Mouse (Mus musculus): ENCODE results near the gene Pard3.

The Pard3 gene

DNA sequence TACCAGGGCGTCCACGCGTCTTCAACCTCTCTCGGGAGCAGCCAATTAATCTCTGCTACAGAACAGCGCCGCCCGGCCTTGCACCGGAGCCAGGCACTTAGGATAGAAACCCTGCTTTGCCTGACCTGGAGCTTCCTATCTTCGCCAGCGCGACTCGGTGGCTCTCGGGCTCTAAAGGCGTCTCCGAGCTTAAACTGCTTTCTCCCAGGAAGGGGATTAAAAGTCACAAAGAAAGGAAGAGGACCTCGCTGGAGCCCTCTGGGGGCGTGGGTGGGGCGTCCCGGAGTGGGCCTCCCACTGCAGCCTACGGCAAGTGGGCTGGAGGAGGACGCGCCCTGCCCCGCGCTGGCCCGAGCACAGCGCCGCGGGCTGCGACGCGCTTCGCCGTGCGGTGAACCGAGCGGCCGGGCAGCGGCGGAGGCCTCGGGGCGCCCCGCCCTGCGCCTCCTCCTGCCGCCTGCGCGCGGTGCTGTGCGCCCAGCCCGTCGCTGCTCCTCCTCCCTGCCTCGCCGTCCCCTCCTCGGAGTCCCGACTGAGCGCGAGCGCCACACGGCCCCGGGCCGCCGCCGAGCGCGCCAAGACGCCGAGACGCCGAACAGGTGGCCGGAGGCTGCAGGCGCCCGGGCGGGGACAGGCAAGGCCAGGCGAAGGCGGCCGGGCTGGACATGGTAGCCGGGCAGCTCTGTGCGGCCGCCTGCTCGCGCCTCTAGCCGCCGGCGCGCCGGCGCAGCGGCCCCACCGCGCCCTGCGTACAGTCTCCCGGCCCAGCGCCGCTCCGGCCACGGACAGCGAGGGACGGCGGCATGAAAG lies at the start of gene Pard3:
Pard3 (plus strand) TSS at position 343 of the 810 bp plus-strand sequence.
- DNase-seq: peak; percentile 98

- no peak for DNase-seq
Observed at GRCm38 (mm10) chr8:127021830-127022229, 41.9 kb upstream of the Pard3 start.

- no peak for DNase-seq
Observed at GRCm38 (mm10) chr8:127025256-127025717, 38.4 kb upstream of the Pard3 start.

DNA sequence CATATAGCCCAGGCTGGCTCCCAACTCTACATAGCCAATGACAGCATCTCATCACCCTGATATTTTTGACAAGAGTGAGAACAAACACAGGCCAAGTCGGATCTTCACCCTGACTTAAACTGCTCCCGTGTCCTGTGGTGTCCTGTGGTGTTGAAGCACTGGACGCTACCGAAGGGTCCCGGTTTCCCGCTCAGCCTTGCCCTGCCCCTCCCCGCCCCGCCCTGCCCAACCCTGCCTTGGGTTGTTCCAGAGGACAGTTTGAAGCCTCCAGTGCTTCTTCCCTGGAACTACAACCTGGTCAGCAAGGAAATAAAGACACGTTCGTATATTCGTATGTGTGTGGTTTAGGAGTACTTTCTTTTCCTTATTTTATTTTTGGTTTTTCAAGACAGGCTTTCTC lies 37.9 kb upstream of the Pard3 start:
- no peak for DNase-seq

- DNase-seq: no peak
Observed at GRCm38 (mm10) chr8:127031476-127031875, 32.2 kb upstream of the Pard3 start.

- DNase-seq: no peak
Observed at GRCm38 (mm10) chr8:127038928-127039327, 24.8 kb upstream of the Pard3 start.

DNA sequence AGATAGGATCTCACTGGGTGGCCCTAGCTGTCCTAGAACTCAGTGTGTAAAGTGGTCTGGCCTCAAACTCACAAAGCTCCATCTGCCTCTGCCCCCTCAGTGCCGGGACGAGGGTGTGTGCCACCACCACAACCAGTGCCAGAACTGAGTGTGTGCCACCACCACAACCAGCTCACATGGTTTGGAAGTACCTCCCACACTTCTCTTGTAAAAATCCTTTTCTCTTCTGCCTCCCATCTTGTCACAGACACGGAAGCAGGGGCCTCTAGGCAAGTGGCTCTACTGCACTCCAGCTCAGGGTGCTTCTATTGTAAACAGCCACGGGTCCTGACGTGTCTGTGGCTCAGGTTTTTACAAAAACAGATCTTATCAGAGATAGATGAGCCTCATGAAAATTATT lies 13.7 kb upstream of the Pard3 start:
- DNase-seq: peak; percentile 69

DNA sequence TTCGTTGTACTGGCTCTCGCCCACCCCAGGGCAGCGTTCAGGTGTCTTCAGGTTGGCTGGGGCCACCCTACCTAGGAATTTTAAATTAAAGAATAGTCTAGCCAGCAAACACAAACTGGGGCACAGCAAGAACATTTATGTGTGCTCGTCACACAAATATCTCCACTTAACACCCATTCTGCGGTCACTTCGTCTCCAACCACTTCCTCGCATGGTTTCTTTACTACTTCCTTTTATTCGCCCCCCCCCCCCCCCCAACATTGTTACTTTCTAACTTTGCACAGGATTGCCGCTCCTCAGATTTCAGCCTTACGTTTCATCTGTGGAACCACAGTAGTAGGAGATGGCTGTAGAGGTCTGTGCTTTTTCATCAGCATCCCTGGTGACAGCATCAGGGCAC lies 11.6 kb upstream of the Pard3 start:
- DNase-seq: no peak

DNA sequence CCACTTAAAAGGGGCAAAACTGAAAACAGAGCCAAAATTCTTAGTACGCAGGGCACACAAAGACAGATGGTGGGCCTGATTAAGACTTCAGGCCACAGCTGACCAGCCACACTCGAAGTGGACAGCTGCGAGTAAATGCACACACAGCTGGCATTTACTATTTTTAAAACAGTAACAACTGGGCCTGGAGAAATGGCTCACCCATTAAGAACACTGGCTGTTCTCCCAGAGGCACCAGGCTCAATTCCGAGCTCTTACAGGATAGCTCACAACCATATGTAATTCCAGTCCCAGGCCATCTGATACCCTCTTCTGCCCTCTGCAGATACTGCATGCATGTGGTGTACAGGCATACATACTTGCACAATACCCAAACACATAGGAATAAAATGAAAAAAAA lies 8.6 kb upstream of the Pard3 start:
- peak; percentile 10 for DNase-seq

GRCm38 (mm10) chr8:127058759-127059158 lies 4.9 kb upstream of the Pard3 start:
- DNase-seq: no peak

DNA sequence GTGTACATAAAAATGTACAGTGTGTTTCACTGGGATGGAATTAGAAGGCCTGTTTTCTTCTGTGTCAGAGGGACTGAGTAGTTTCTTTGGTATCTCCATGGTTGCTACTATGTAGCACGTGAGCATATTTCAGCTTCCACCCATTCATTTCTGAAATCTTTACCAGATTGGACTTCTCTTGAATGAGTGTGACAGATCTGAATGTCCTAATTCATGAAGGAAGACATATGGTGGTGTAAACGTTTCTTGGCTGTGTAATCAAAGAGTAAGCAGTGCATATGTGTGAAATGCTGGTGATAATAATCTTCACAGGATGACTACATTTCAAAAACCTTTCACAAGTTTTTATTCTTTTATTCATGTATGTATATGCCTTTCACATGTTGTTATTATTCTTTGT lies 3.9 kb upstream of the Pard3 start:
- DNase-seq: peak; percentile 1

DNA sequence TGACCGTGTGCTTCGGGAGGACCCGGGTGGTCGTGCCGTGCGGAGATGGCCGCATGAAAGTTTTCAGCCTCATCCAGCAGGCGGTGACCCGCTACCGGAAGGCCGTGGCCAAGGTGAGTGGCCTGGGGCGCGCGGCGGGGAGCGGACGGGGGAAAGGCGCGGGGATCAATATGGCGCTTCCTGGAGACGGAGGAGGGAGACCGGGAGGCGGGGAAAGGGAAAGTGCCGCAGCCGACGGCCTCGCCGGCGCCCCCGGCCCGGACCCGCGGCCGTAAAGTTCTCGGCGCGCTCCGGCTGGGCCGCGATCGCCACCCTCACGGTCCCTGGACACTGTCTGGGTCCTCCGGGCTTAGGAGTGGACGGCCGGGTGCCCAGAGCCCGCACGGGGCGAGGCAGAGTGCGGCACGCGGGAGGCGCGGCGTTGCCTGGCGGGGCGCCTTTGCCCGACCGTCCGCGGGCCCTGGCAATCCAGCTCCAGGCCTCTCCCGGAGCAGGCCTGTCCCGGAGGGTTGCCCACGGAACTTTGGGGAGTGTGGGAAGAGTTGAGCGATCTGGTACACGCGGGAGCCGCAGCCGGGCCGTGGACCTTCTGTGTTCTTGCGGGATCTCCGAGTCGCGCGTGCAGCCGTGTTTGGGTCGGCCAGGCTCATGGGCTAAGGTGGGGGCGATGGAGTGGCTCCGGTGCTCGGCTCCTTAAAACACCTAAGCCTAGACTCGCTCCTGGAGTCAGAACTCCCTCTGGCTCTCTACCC lies 844 bp downstream of the Pard3 start:
- peak; percentile 96 for DNase-seq

GRCm38 (mm10) chr8:127065113-127065473 lies 1.4 kb downstream of the Pard3 start:
- DNase-seq: no peak

- DNase-seq: no peak
Observed at GRCm38 (mm10) chr8:127065791-127066190, 2.1 kb downstream of the Pard3 start.

- no peak for DNase-seq
Observed at GRCm38 (mm10) chr8:127066501-127066900, 2.8 kb downstream of the Pard3 start.

- no peak for DNase-seq
Observed at GRCm38 (mm10) chr8:127068719-127069118, 5.0 kb downstream of the Pard3 start.

DNA sequence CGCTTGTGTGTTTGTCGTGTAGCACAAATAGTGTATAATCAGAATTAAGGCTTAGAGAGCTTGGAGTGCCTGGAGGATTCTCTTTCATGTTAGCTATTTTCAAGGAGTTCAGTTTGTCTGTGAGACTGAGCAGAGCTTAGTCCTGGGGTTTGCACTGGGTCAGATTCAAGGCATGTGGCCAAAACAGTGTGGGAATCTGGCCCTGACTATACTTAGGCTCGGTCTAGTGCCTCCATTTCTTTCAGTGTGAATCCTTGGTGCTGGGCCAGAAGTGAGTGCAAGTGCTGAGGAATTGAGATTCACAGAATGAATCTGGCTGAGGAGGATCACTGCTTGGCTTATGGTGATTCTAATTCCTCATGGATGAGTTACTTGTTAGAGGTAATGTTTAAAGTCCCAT lies 6.5 kb downstream of the Pard3 start:
- peak; percentile 94 for DNase-seq

DNA sequence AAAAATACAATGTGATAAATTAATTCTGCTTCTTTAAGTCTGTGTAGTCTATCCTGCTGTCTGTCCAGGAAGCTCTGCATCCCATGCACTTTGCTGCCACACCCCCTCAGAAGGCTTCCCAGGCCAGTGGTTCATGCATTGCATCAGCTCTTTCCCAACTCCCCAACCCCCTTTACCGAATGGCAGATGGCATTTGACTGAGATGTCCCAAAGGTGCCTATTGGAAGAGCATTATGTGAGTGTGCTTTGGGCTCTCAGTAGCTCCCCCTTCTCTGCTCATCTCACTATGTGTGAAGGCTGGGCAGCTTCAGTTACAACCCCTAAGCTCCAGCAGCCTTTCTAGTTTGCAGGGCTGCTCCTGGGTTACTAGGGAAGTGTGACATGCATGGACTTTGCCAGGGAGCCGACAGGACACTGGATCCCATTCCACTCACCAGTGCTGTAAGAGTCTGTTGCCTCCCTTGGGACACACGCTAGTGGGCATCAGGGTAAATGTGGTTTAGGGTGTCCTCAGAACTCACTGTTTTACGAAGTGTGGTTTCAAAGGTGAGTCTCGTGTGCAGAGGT lies 9.4 kb downstream of the Pard3 start:
- DNase-seq: no peak

GRCm38 (mm10) chr8:127076511-127076910 lies 12.8 kb downstream of the Pard3 start:
- no peak for DNase-seq

GRCm38 (mm10) chr8:127079244-127079805 lies 15.6 kb downstream of the Pard3 start:
- no peak for DNase-seq

GRCm38 (mm10) chr8:127081297-127081696 lies 17.6 kb downstream of the Pard3 start:
- no peak for DNase-seq

DNA sequence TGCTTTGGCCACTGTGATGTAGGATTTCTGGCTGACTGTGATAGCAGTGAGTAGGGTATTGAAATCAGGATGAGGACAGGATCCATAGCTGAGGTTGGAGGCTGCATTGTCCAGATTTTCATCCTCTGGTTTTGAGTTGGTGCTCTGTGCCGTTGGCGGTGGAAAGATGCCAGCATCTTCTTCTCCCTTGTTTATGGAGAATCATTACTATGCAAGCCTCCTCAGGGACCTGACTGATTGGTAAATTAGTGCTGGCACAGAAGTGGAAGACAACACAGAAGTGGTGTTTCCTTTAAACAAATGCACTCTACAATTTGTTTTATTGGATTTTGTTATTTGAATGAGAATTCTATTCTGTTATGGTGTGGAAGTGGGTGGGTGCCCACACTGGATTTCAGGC lies 18.8 kb downstream of the Pard3 start:
- DNase-seq: no peak

- DNase-seq: no peak
Observed at GRCm38 (mm10) chr8:127084565-127084964, 20.9 kb downstream of the Pard3 start.

DNA sequence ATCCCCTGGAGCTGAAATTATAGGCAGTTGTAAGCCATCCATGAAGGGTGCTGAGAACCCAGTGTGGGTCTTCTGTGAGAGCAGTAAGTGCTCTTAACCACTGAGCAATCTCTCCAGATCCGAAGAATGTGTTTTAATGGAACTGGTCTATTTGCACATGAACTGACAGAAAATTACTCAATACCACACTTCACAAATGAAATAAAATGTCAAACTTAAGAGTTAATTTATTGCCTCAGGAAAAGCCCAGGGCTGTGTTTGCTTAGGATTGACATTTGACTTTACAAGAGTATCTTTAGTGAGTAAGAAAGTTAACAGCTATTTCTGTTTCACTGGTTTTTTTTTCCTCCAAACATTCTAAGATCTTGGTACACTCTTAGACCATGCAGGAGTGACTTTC lies 23.7 kb downstream of the Pard3 start:
- DNase-seq: no peak

Measured in heart, adult 11 months (tissue).